In genomic region chr4:140912271-140912833, GRCm38 (mm10) we compare ENCODE assay signal across 26 mouse cellular contexts. TPM values are rescaled to one million over a fixed set of nuclear protein-coding genes. Genes with fewer than 3 reads are reported as not detected.
DNase-seq lines count a peak whose midpoint lies in the region; ATAC-seq and TF ChIP-seq lines count a peak whose summit lies in the region.
"Had no signal": no experiment of that assay in that cellular context is flagged by ENCODE, and none has a peak within 500 bp of the region (broad histone marks: within the 10 kb centered on the region; RNA-seq: fewer than 3 reads in every experiment).

No protein-coding gene starts in this region.

- H3K9ac ChIP-seq in intestine, embryonic 14.5 days (ENCODE audit: low read length) = no peak overlapping the region
- no peak overlapping the region for H3K9ac ChIP-seq in intestine, postnatal 0 days (ENCODE audit: low read depth, low read length)
- H3K9ac ChIP-seq: forebrain, embryonic 13.5 days; hindbrain, embryonic 14.5 days; kidney, embryonic 15.5 days; limb, embryonic 15.5 days; liver, embryonic 15.5 days; lung, embryonic 15.5 days had no signal

- DNase-seq in gastrocnemius, adult 2 months = peak; percentile 73
- DNase-seq in gastrocnemius, adult 18-20 months (ENCODE audit: low spot score) = no peak
- DNase-seq in intestine, embryonic 14.5 days (ENCODE audit: low spot score) = peak; percentile 39
- peak; percentile 1 for DNase-seq in ovary, postnatal 36 days (ENCODE audit: low spot score)
- no peak for DNase-seq in ovary, postnatal 14 days (ENCODE audit: low spot score)
- peak; percentile 3 for DNase-seq in thymus, postnatal 4 days
- DNase-seq in thymus, postnatal 0 days (ENCODE audit: low spot score) = no peak
- DNase-seq: adrenal gland, adult 8-10 months; cerebellum, adult 2 months; cerebellum, postnatal 14 days; kidney, adult 18-20 months; kidney, postnatal 4 days; lung, postnatal 36 days had no signal

- H3K27ac ChIP-seq in gastrocnemius, adult 2 months = peak overlapping the region; percentile 88
- no peak overlapping the region for H3K27ac ChIP-seq in intestine, embryonic 14.5 days (ENCODE audit: low read depth)
- H3K27ac ChIP-seq in intestine, postnatal 0 days (ENCODE audit: low read depth, low read length) = no peak overlapping the region
- H3K27ac ChIP-seq: forebrain, embryonic 13.5 days; hindbrain, embryonic 14.5 days; kidney, embryonic 15.5 days; limb, embryonic 10.5 days; limb, embryonic 15.5 days; liver, embryonic 15.5 days; lung, embryonic 15.5 days had no signal

- H3K4me3 ChIP-seq in gastrocnemius, adult 2 months = no peak overlapping the region
- H3K4me3 ChIP-seq in intestine, embryonic 14.5 days (ENCODE audit: low read depth, low read length) = no peak overlapping the region
- H3K4me3 ChIP-seq in intestine, postnatal 0 days (ENCODE audit: low read depth, low read length) = no peak overlapping the region
- H3K4me3 ChIP-seq: erythroblast, embryonic 14.5 days; forebrain, embryonic 13.5 days; kidney, embryonic 15.5 days; limb, embryonic 10.5 days; limb, embryonic 15.5 days; liver, embryonic 15.5 days; lung, embryonic 15.5 days had no signal

- 83% methylated on average over 10 of the region's 10 CpGs for WGBS in intestine, embryonic 14.5 days
- WGBS in intestine, postnatal 0 days = 94% methylated on average over 10 of the region's 10 CpGs

- TF ChIP-seq CTCF in gastrocnemius, adult 2 months (IDR thresholded peaks at IDR 0.05) = no peak
- no peak for TF ChIP-seq CTCF in intestine, postnatal 0 days (IDR thresholded peaks at IDR 0.05; ENCODE audit: low read depth)

- H3K4me2 ChIP-seq in intestine, embryonic 14.5 days (ENCODE audit: low read length) = no peak overlapping the region
- H3K4me2 ChIP-seq in intestine, postnatal 0 days (replicated peaks; ENCODE audit: low read depth) = no peak overlapping the region
- H3K4me2 ChIP-seq: forebrain, embryonic 13.5 days; heart, embryonic 11.5 days; hindbrain, embryonic 14.5 days; kidney, embryonic 15.5 days; limb, embryonic 15.5 days; liver, embryonic 15.5 days; lung, embryonic 15.5 days; midbrain, embryonic 11.5 days had no signal

- H3K27me3 ChIP-seq in intestine, embryonic 14.5 days (replicated peaks; ENCODE audit: control insufficient read depth, insufficient read depth, low read length) = peaks cover 10% of the 10 kb centered on the region
- 0 out of 2 replicates have a peak, but pooled peaks cover 5% of the 10 kb centered on the region for H3K27me3 ChIP-seq in intestine, postnatal 0 days (replicated peaks; ENCODE audit: control insufficient read depth, insufficient read depth, low read length)

- intact Hi-C loops in gastrocnemius, adult 2 months (cut with DNase I) = no loop called here

- no peaks in the 10 kb centered on the region for H3K4me1 ChIP-seq in intestine, embryonic 14.5 days (replicated peaks; ENCODE audit: control insufficient read depth, insufficient read depth, low read length)
- no peaks in the 10 kb centered on the region for H3K4me1 ChIP-seq in intestine, postnatal 0 days (replicated peaks; ENCODE audit: control insufficient read depth, insufficient read depth, low read length)

- H3K9me3 ChIP-seq in intestine, embryonic 14.5 days (ENCODE audit: control insufficient read depth, low read length) = no peaks in the 10 kb centered on the region
- H3K9me3 ChIP-seq in intestine, postnatal 0 days (ENCODE audit: control insufficient read depth) = no peaks in the 10 kb centered on the region
- H3K9me3 ChIP-seq: forebrain, embryonic 13.5 days; G1E; kidney, embryonic 15.5 days; limb, embryonic 10.5 days; limb, embryonic 15.5 days; liver, embryonic 15.5 days; lung, embryonic 15.5 days had no signal

- no peak for ATAC-seq in intestine, embryonic 14.5 days (replicated peaks; ENCODE audit: low FRiP score, low TSS enrichment, low read depth)
- ATAC-seq in intestine, postnatal 0 days = no peak
- ATAC-seq: forebrain, embryonic 13.5 days; midbrain, embryonic 16.5 days had no signal

- H3K36me3 ChIP-seq in intestine, embryonic 14.5 days (ENCODE audit: control insufficient read depth, insufficient read depth, low read length) = no peaks in the 10 kb centered on the region
- H3K36me3 ChIP-seq in intestine, postnatal 0 days (ENCODE audit: control insufficient read depth, insufficient read depth) = no peaks in the 10 kb centered on the region
- H3K36me3 ChIP-seq: G1E; kidney, embryonic 15.5 days; limb, embryonic 10.5 days; limb, embryonic 15.5 days; liver, embryonic 15.5 days; lung, embryonic 15.5 days had no signal

RNA-seq across cellular contexts. Expression of gene Padi2, which starts 6.2 kb away (rescaled TPM):
- 100 to 1,000 TPM in 1 of 2 experiments, 10 to 100 TPM in 1; 77.0 to 273 TPM for total RNA-seq in gastrocnemius, adult 2 months (2021)
- 100 to 1,000 TPM; 129 to 189 TPM for total RNA-seq in gastrocnemius, adult 18-20 months (2021)
- 1.9 and 2.5 TPM in 2 replicates for polyA plus RNA-seq in intestine, embryonic 14.5 days (2014; fragmentation: Nextera tagmentation; extraction: Ambion mirVana)
- 1.1 and 1.2 TPM in 2 replicates for polyA plus RNA-seq in intestine, postnatal 0 days (2015; fragmentation: Nextera tagmentation; extraction: Ambion mirVana)
- 13.6 and 14.8 TPM in 2 replicates for polyA plus RNA-seq in thymus, postnatal 0 days (2015; fragmentation: Nextera tagmentation; extraction: Ambion mirVana)

RNA-seq across cellular contexts. Expression of gene Sdhb, which starts 48.7 kb away (rescaled TPM):
- 100 to 1,000 TPM; 483 to 898 TPM for total RNA-seq in gastrocnemius, adult 2 months (2021)
- total RNA-seq in gastrocnemius, adult 18-20 months (2021) = 100 to 1,000 TPM; 630 to 677 TPM
- polyA plus RNA-seq in intestine, embryonic 14.5 days (2014; fragmentation: Nextera tagmentation; extraction: Ambion mirVana) = 457 and 488 TPM in 2 replicates
- polyA plus RNA-seq in intestine, postnatal 0 days (2015; fragmentation: Nextera tagmentation; extraction: Ambion mirVana) = 588 and 627 TPM in 2 replicates
- 434 and 468 TPM in 2 replicates for polyA plus RNA-seq in thymus, postnatal 0 days (2015; fragmentation: Nextera tagmentation; extraction: Ambion mirVana)

Comparison
In these comparisons a context has a peak if more than half of its experiments do, and no peak if none do; other contexts are left out.
1. DNase-seq: peak in gastrocnemius, adult 2 months (single experiment), intestine, embryonic 14.5 days (single experiment), ovary, postnatal 36 days (single experiment) and thymus, postnatal 4 days (single experiment); none in gastrocnemius, adult 18-20 months (single experiment), ovary, postnatal 14 days (single experiment) and thymus, postnatal 0 days (single experiment).